Mouse (Mus musculus): Measurements from ENCODE around the gene Fignl2. TPM values are rescaled to one million over a fixed set of nuclear protein-coding genes. Genes with fewer than 3 reads are reported as not detected.

The Fignl2 gene
- total and polyA plus RNA-seq, 3 experiments, result not detected

GRCm38 (mm10) chr15:101076071-101077000, 2.0 kb downstream of the Fignl2 start:
- Histone ChIP-seq H3K4me2 (ENCODE audit: insufficient read depth, low read depth, poor library complexity, severe bottlenecking) (no peak overlapping the region), H3K4me3 (replicated peaks in 1 of 3; ENCODE audit: low read depth in 2 of 3, low read length in 2 of 3, poor library complexity in 1 of 3) (no peak overlapping the region)
- dilution Hi-C loops (cut with MboI; ENCODE audit: extremely low pct_ligation_motif_present, extremely low pct_unique_long_range_greater_than_20kb, low sequenced_read_pairs), result no loop called here

DNA sequence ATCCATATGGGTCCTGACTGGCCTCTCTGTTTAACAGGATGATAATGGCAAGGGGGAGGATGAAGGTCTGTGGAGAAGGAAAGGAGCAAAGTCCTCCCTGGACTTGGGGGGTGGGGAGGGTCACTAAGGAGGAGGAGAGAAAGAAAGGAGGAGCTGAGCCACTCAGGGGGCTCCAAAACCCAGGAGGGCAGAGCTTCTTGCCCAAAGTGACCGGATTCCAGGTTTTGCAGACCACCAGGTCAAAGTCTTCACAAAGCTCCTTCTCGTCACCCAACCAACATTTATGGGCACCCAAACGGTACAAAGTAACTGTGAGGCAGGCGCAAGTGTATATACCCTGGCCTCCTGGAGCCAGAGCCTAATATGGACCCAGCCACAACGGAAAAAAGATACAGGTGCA, 2.7 kb downstream of the Fignl2 start:
- Histone ChIP-seq H3K4me3 (replicated peaks in 1 of 3; ENCODE audit: low read depth in 2 of 3, low read length in 2 of 3, poor library complexity in 1 of 3) (no peak overlapping the region), H3K36me3 (replicated peaks in 1 of 2; ENCODE audit: control insufficient read depth in 1 of 2, insufficient read depth in 1 of 2, low read length in 1 of 2) (no peaks in the 10 kb centered on the region), H3K27me3 (replicated peaks) (peaks cover 93% of the 10 kb centered on the region), H3K4me1 (ENCODE audit: control insufficient read depth in 1 of 2, insufficient read depth in 2 of 2) (0 out of 4 replicates have a peak, but pooled peaks cover 0 to 3% of the 10 kb centered on the region in 2 experiments), H3K4me2 (ENCODE audit: insufficient read depth, low read depth, poor library complexity, severe bottlenecking) (no peak overlapping the region), H3K9me3 (replicated peaks; ENCODE audit: low read length) (peaks cover 9% of the 10 kb centered on the region), H3K9ac (ENCODE audit: insufficient read depth, low read depth) (no peak overlapping the region), H3K27ac (ENCODE audit: insufficient read depth, low read depth) (no peak overlapping the region), H3K79me2 (replicated peaks; ENCODE audit: control insufficient read depth, extremely low read depth, insufficient read depth, poor library complexity, severe bottlenecking) (no peaks in the 10 kb centered on the region)
- no peak for DNase-seq (ENCODE audit: extremely low read depth)
- dilution Hi-C loops (cut with MboI; ENCODE audit: extremely low pct_ligation_motif_present, extremely low pct_unique_long_range_greater_than_20kb, low sequenced_read_pairs) (no loop called here), in situ Hi-C loops (cut with MboI; ENCODE audit: low pct_ligation_motif_present, low pct_unique_long_range_greater_than_20kb, low sequenced_read_pairs) (no loop called here)
- TF ChIP-seq IRF4 (IDR thresholded peaks at IDR 0.05; ENCODE audit: low read depth, low read length) (no peak), ZKSCAN1 (IDR thresholded peaks at IDR 0.05; ENCODE audit: borderline replicate concordance, low read depth, low read length) (no peak), POLR2AphosphoS2 (IDR thresholded peaks at IDR 0.05; ENCODE audit: low read depth, low read length) (no peak), BHLHE40 (IDR thresholded peaks at IDR 0.05; ENCODE audit: low read depth, low read length) (no peak), SIN3A (IDR thresholded peaks at IDR 0.05; ENCODE audit: low read length) (no peak), USF1 (IDR thresholded peaks at IDR 0.05; ENCODE audit: low read depth, low read length) (no peak)

More at GRCm38 (mm10) chr15:101076071-101077000, 2.0 kb downstream of the Fignl2 start:
- in situ Hi-C loops (cut with MboI; ENCODE audit: low pct_ligation_motif_present, low pct_unique_long_range_greater_than_20kb, low sequenced_read_pairs), result no loop called here
- no peaks in the 10 kb centered on the region for H3K79me2 ChIP-seq (replicated peaks; ENCODE audit: control insufficient read depth, extremely low read depth, insufficient read depth, poor library complexity, severe bottlenecking)
- H3K27me3 ChIP-seq (replicated peaks), result peaks cover 93% of the 10 kb centered on the region
- 0 out of 4 replicates have a peak, but pooled peaks cover 0 to 3% of the 10 kb centered on the region in 2 experiments for H3K4me1 ChIP-seq (ENCODE audit: control insufficient read depth in 1 of 2, insufficient read depth in 2 of 2)
- H3K9ac ChIP-seq (ENCODE audit: insufficient read depth, low read depth), result no peak overlapping the region
- peaks cover 9% of the 10 kb centered on the region for H3K9me3 ChIP-seq (replicated peaks; ENCODE audit: low read length)
- no peak overlapping the region for H3K27ac ChIP-seq (ENCODE audit: insufficient read depth, low read depth)
- H3K36me3 ChIP-seq (replicated peaks in 1 of 2; ENCODE audit: control insufficient read depth in 1 of 2, insufficient read depth in 1 of 2, low read length in 1 of 2), result no peaks in the 10 kb centered on the region
- TF ChIP-seq ZC3H11A (IDR thresholded peaks at IDR 0.05; ENCODE audit: low read depth, low read length), result no peak
- no peak for TF ChIP-seq HCFC1 (IDR thresholded peaks at IDR 0.05; ENCODE audit: low read depth, low read length)
- TF ChIP-seq UBTF (IDR thresholded peaks at IDR 0.05; ENCODE audit: low read depth, low read length), result no peak
- TF ChIP-seq RAD21 (IDR thresholded peaks at IDR 0.05; ENCODE audit: low read depth, low read length), result no peak
- TF ChIP-seq ELF1 (IDR thresholded peaks at IDR 0.05; ENCODE audit: low read depth, low read length), result no peak
- no peak for TF ChIP-seq ZMIZ1 (IDR thresholded peaks at IDR 0.05; ENCODE audit: low read depth, low read length)
- DNase-seq (ENCODE audit: extremely low read depth), result no peak
